Mouse (Mus musculus) c-Kit-negative CD71-positive TER-119-positive erythroid progenitor cells, embryonic 14.5 days (primary cell): ENCODE measurements around the gene Ighmbp2.
A peak's percentile ranks its signal among the peaks of the same experiment; 100 is the strongest.

ENCODE experiments used
- DNase-seq: peaks from one replicate; pipeline ENCODE4 v3.0.0-alpha.2; 2013; ENCODE audit warnings: low read depth, low spot score

Ighmbp2 gene

DNA sequence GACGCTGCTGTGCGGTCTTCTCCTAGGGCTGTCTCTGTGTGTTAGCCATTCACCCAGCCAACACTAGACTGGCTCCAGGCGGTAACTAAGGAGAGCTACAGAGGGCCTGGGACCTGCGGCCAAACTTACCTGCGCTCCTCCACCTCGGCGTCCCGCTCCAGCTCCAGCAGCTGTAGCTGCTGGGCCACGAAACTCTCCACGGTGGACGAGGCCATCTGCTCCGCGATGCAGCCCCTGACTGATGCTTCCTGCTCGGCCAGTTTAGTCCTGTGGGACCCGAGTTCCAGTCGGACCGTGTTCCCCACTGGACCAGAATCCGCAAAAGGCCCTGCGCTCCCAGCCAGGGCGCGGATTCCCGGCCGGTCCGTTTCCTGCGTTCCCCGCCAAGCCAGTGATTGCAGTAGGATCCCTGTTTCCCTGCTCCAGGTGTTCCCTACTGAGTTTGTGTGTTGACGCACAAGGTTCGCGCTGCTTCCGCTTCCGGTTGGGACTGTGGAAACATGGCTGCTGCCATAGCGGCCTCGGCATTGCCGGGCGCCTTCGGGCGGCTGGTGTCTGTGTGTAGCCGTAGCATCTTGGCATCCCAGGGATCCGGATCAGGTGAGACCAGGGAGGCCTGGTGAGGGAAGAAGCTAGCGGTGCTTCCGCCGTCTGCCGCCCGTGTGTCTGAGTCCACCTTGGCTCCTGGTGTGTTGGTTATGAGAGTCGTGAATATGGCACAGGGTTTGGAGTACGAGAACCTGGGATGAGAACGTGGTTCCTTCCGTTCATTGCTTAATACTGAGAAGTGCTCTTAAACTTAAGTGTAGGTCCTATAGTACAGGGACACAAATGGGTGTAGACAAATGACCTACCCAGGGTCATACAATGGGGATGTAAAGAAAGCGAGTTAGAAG lies at the start of gene Ighmbp2, which contains the start of gene Mrpl21:
Gene Ighmbp2 (minus strand): TSS at position 446 of the 896 bp plus-strand sequence.
Gene Mrpl21 (plus strand): TSS at position 330 of the 896 bp plus-strand sequence.
- DNase-seq, result peak; percentile 78

GRCm38 (mm10) chr19:3326479-3327047 lies 43.7 kb upstream of the Ighmbp2 start:
- no peak for DNase-seq

- DNase-seq, result no peak
These were observed 43.1 kb upstream of the Ighmbp2 start for GRCm38 (mm10) chr19:3325771-3326478.

GRCm38 (mm10) chr19:3324931-3325711 lies 42.3 kb upstream of the Ighmbp2 start:
- DNase-seq, result peak; percentile 83

DNA sequence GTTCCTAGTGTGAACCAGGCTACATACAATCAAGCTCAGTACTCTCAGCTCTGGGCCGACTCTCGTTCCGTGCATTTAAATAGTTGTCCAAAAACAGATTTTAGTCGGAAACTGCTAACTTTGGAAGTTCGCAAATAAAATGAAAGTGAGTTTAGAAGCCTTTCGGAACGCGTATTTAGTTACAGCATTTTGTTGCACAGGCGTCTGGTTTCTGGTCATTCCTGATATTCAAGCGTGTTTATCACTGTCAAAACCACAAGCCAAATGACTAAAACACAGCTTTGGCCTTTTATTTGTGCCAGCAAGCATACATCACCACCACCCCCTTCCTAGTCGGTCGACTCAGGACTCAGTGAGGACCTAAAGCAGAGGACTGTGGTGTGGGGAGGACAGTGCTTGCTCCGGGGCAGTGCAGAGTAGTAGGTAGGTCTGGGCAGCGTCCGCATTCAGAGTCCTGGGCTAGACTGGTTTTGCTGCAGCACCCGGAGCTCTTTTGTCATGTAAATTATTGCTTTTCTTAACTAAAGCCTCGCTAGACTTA lies 41.5 kb upstream of the Ighmbp2 start:
- peak; percentile 34 for DNase-seq

- peak; percentile 25 for DNase-seq
These were observed 41.0 kb upstream of the Ighmbp2 start for GRCm38 (mm10) chr19:3323753-3324270.

DNA sequence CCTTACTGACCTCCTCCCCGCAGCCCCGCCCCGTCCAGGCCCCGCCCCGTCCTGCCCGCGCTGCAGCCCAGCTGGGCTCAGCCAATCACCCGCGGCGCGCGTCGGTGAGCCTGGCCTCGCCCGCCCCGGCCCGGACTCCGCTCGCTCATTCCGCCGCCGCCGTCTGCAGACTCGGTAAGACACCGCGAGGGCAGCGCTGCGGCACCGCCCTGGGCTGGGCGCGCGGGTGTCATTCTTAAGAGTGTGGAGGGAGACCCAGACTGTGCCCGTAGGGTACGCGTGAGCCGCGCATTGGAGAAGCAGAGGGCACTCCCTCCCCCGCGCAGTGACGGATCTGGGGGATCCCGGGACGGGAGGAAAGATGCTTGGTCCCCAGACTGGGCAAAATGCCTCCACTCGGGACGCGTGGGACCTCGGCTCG lies 40.4 kb upstream of the Ighmbp2 start:
- DNase-seq, result peak; percentile 83

DNA sequence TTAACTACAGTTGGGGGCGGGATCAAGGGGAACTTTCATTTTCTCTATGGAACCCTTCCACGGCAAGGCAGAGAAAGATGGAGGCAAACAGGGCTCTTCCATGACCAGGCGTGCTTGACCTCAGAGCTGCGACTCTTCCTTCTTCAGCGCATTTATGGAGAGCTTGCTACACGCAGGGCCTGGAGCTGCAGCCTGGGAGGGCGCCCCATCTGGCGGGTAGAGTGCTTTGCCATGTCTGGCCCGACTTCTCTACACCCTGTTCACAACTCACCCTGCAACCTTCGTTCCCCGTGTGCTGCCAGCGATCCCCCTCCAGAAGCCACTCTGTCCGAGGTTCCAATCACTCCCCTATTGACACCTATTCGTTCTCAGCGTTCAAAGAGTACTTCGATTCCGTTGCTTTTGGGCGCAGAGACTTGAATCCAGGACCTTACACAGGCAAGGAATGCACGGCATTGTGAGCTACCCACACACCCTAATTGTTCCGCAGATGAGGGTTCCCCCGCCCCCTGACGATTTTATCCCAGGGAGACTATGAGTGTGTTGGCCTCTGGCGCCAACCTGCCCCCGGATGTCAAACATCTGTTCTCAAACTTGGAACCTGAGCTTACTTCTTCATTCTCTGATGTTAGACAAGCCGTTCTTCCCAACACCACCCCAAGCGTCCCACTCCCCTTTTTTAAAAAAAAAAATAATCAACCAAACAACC lies 39.6 kb upstream of the Ighmbp2 start, which contains the start of gene Cpt1a:
Gene Cpt1a (plus strand): TSS at position 74 of the 709 bp plus-strand sequence.
- peak; percentile 47 for DNase-seq

GRCm38 (mm10) chr19:3321617-3322016 lies 38.8 kb upstream of the Ighmbp2 start:
- no peak for DNase-seq

DNA sequence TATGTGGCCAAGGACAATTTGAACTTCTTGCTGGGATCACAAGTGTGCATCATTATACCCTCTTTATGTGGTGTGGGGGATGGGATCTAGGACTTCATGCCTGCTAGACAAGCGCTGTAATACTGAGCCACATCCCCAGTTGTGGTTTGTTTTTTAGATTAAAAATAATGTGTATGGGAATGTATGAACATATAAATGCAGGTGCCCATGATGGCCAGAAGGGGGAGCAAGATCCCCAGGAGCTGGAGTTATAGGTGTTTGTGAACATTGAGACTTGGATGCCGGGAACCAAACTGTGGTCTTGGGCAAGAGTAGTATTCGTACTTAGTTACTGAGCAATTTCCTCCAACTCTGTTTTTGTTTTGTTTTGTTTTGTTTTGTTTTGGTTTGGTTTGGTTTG lies 38.0 kb upstream of the Ighmbp2 start:
- DNase-seq, result peak; percentile 47

GRCm38 (mm10) chr19:3320086-3320485 lies 37.3 kb upstream of the Ighmbp2 start:
- no peak for DNase-seq

- no peak for DNase-seq
These were observed 36.5 kb upstream of the Ighmbp2 start for GRCm38 (mm10) chr19:3319341-3319740.

DNA sequence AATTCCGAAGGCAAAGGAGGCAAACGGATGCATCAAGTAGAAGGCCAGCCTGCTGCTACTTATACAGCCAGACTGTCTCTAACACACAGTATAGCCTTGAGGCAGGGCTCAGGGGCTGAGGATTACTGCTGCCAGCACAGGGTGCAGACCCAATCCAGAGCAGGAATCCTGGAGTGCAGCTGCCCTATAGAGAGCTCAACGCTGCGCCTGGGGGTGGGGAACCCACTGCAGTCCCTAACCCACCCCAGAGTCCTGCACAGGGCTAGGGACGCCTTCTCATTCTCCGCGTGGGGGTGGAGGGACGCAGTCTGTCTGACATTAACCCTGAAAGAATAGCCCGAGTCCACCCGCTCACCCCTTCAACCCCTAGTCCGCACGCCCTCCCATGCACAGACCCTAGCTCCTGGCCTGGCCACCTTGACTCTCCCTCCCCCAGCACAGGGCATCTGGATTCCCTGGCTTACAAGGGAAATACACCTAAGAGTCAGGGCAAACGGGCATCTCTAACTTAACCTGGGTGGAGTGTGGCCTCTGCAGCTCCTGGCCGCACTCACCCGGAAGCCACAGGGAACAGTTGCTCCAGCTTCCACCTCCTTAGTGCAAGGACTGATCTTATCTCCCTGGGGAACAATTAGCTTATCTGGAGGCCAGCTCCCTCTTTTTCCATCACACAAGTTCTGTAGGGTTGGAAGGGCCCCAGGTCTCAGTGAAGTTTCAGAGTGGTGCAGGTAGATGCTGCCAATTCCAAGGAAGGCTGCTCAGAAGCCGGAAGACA lies 24.5 kb upstream of the Ighmbp2 start:
- DNase-seq, result no peak

GRCm38 (mm10) chr19:3304017-3304416 lies 21.2 kb upstream of the Ighmbp2 start:
- no peak for DNase-seq

GRCm38 (mm10) chr19:3297775-3298174 lies 15.0 kb upstream of the Ighmbp2 start:
- no peak for DNase-seq

DNA sequence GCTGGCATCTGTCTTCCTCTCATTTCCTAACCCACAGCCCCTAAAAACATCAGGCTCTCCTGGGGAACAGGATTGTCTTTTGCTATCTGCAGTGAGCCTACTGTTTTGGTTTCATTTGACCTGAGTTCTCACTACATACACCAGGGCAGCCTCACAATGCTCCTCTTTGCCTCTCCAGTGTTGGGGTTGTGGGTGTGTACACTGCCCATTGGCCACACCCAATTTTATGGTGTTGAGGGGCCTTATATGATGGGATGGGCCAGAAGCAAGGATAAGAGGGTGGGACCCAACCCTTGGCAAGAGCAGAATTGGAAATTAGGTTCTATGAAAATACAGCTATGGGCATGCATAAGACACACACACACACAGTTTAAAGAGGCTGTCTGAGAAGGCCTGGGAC lies 14.2 kb upstream of the Ighmbp2 start:
- DNase-seq, result no peak

DNA sequence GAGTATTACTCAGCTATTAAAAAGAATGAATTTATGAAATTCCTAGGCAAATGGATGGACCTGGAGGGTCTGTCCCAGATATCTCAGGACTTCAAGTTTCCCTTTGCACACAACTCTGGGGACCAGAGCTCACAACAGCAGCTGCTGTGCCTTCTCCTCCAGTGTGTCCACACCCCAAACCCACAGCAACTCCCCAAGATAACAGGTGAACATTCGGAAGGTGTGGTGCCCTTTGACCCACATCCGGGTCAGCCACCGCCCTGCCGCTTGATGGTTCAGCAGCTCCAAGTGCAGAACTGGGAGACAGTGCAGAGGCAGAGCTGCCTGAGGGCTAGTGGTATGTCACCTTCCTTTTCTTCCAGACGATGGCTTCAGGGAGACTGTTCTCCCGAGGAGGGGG lies 12.4 kb upstream of the Ighmbp2 start:
- no peak for DNase-seq

DNA sequence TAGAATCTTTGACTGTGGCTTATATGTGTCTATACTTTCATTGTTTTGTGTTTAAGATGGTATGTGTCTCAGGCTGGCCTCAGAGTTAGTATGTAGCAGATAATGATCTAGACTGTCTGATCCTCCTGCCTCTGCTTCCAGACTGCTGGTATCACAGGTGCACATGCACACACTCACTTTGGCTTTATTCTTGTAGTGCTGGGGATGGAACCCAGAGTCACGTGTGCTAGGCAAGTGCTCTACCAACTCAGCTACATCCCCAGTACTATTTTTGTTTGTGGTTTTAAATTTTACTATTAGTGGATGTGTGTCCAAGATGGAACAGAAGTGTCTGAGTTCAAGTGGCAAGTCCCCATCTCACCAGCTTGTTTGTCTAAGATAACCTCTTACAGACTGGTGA lies 10.2 kb upstream of the Ighmbp2 start:
- no peak for DNase-seq

- no peak for DNase-seq
These were observed 9.2 kb upstream of the Ighmbp2 start for GRCm38 (mm10) chr19:3292028-3292427.
